Mouse (Mus musculus) embryonic stem cell, embryonic (primary cell): ENCODE measurements around the gene Gm9780.
"Not testable (repeated sequence)": the region's sequence is repeated elsewhere in the genome, so short reads cannot be mapped to it uniquely, and the experiment has no call there.

Experiments used
- CTCF ChIA-PET, 4 experiments: fragments of 300-600 bp in 2 of 4; fragments of 350-600 bp in 2 of 4; sonication (Branson Sonifier 250); formaldehyde crosslinking; loops; one replicate each; lab custom pipeline; 2022; ENCODE audit warnings: inconsistent platforms in 2 of 4; lab: Charles Lee
- POLR2A ChIA-PET, 4 experiments: fragments of 300-600 bp in 2 of 4; fragments of 350-600 bp in 2 of 4; sonication (Branson Sonifier 250); formaldehyde crosslinking; loops; one replicate each; lab custom pipeline; 2022; ENCODE audit warnings: antibody characterized with exemption in 4 of 4, inconsistent platforms in 1 of 4; lab: Charles Lee

The Gm9780 gene

DNA sequence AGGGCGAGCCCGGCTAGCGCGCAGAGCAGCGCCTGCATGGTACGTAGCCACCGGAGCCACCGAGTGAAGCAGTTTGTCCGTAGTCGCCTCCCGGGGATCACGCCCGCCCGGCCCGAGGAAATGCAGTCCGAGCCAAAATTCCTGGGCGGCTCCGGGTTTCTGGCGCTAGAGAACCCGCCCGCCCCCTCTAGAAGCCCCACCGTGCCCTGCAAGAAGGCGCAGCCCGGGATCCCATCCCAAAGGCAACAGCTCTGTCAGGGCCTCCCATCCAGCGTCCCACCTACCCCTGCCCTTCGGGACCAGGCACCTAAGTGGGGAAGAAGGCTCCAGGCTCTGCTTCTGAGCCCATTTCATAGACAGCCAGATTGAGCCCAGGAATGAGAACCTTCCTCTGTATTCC lies at the start of gene Gm9780:
Gene Gm9780, minus strand, starts transcription at position 101 of the 400 bp plus-strand sequence.
- POLR2A ChIA-PET, CTCF ChIA-PET: not testable (repeated sequence)

DNA sequence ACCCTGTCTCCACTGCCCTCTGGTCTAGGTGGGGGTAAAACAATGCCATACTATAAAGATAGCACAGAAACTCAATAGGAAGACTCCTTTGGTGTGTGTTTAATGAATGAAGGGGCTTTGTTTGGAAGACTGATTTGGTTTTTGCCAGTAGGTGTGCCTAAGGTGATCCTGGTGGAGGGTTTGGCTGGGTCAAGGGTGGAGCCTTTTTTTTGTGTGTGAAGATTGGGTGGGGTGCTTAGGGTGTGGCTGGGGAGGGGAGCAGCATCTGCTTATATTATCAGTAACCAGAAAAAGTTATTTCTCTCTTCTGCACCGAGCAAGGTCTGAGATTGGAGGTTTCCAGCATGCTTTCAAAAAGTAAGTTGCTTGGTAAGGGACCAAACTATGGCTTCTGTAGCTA lies 39.5 kb upstream of the Gm9780 start, which contains the start of gene Cphx3:
Gene Cphx3, plus strand, starts transcription at position 301 of the 400 bp plus-strand sequence.
- CTCF ChIA-PET, POLR2A ChIA-PET: not testable (repeated sequence)

DNA sequence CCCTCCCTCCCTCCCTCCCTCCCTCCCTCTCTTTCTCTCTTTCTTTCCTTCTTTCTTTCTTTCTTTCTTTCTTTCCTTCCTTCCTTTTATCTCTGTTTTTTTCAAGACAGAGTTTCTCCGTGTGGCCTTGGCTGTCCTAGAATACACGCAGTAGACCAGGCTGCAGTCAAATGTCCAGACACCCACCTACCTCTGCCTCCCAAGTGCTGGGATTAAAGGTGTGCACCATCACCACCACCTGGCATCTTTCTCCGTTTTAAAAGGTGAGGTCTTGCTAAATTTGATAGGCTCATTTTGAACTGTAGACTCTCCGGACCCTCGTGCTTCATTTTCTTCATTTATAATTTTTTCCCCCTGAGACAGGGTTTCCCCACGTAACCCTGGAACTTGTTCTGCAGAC lies 38.7 kb upstream of the Gm9780 start, which contains the start of gene Cphx2:
Gene Cphx2, plus strand, starts transcription at position 301 of the 400 bp plus-strand sequence.
- POLR2A ChIA-PET, CTCF ChIA-PET: not testable (repeated sequence)

DNA sequence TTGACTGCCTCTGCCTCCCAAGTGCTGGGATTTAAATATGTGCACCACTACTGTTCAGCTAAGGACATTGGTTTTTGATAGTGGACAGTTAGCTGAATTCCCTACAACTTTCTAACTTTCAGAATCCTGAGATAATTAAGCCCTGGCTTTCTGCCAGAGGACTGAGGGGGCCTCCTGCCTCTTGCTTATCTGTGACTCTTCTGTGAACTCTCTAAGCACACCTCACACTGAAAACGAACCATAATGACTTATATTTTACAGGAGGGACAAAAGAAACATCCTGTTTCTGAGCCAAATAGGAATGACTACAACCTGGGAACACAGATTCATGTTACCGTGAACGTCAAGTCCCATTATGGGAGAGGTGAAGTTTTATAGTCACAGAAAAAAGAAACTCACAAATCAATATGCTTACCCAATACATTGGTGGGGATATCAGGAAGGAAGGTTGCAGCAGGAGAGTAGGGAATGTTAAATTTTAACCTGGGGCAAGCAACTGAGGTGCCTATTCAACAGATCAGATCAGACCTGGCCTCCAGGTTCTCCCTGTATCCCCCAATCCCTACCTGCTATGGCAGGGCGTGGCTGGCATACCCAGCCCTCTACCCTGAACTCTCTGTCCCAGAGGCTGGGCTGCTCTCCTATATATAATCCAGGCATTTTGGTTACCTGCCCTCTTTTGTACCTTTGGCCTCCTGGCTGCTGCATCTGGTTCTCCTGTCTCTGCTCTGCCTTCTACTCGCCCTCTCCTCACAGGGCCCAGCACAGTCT lies 34.3 kb upstream of the Gm9780 start:
- POLR2A ChIA-PET, CTCF ChIA-PET: not testable (repeated sequence)

DNA sequence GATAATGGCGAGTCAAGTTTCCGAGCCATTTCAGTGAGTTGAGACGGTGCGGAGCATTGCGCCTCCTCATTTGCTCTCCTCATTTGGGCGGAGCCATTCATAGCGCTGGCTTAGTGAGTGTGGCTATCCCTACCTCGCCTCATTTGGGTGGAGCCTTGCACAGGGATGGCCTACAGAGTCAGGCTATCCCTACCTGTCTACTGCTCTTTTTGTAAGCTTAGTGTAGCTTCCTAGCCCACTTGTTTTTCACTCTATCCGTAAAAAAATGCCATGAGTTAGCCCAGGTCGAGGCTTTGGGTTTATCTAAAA lies 24.8 kb upstream of the Gm9780 start, which contains the start of gene Tmem254c:
Gene Tmem254c, minus strand, starts transcription at position 31 of the 309 bp plus-strand sequence.
- CTCF ChIA-PET: not testable (repeated sequence)

DNA sequence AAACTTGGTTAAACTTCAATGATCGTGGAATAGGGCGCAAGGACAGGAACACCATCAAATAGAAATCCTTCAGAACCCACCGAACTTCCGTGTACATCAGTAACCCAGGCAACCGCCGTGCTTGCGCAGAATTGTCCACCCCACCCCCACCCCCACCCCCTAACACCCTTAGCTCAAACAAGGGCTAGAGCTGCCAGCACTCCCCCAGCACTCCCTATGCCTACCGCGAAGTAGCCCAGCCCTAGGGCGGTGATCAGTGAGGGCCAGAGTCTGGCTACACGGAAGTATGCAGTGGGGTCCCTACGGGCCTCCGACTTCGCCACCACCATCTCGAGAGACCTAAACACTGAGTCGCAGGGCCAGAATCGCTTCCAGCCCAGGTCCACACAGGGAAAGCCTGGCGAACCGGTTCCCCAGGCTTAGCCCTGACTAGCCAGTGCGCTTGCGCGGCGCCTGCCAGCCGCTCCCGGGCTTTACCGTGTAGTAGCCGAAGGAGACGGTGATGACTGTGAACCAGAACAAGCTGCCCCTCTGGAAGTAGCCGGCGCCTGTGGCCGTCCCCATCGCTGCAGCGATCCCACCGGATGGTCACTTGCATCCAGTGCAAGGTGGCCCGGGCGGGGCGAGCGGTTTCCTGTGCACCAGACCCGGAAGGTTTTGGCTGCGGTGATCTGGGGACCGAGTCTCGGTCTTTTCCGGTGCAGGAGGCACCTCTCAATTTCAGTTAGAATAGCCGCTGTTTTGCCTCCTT lies 24.2 kb upstream of the Gm9780 start:
- POLR2A ChIA-PET, CTCF ChIA-PET: not testable (repeated sequence)

More for the DNA sequence above, 24.8 kb upstream of the Gm9780 start, which contains the start of gene Tmem254c:
- POLR2A ChIA-PET: not testable (repeated sequence)

DNA sequence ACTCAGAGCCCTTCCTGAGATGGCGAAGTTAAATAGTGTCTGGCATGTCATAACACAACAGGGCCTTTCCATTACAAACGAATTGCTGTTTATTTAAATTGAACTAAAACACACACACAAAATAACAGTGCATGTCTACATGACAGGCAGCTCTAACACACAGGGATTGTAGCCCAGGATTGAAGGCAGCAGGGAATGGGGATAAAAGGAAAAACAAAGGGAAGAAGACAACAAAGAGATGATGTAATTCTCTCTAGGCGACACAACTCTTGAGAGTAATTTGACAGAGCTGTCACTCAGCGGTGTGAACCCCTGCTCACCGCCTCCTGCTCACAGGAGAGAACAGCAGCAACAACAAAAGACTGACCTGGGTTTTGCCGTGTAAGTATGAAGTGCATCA lies 16.9 kb upstream of the Gm9780 start:
- POLR2A ChIA-PET, CTCF ChIA-PET: not testable (repeated sequence)

DNA sequence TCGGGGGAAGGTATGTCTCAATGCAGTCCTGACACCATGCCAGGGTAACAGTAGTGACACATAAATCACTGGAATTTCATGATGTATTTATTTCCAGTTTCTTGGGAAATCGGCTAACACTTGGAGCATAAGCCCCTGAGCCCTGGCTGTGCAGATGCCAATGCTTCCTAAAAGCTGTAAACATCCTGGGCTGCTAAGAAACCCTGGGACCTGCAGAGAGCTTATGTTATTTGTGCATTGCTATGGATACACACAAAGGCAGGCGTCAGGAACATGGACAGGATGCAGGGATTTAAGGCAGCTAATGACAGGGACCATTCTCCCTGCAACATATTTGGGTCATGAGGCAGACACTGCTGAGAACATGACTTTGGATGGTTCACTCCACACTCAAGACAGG lies 15.7 kb upstream of the Gm9780 start:
- CTCF ChIA-PET, POLR2A ChIA-PET: not testable (repeated sequence)

DNA sequence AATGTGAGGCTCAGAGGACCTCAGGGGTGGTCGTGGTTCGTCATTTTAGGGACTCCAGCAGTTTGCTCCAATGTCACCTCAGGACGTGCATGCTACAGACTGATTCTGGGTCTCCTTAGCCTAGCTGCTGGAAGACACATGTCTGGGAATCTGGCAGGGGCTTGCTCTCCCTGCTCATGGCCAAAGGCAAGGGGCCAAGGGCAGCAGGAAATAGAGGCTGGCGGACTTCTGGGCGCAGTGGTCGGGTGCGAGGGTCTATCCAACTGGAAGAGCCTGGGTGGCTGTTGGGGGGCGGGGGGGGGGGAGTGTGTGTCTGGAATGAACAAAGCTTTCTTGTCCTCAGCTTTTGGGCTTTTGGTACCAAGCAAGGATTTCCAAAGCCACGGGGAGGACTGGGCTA lies 6.3 kb upstream of the Gm9780 start:
- CTCF ChIA-PET, POLR2A ChIA-PET: not testable (repeated sequence)

DNA sequence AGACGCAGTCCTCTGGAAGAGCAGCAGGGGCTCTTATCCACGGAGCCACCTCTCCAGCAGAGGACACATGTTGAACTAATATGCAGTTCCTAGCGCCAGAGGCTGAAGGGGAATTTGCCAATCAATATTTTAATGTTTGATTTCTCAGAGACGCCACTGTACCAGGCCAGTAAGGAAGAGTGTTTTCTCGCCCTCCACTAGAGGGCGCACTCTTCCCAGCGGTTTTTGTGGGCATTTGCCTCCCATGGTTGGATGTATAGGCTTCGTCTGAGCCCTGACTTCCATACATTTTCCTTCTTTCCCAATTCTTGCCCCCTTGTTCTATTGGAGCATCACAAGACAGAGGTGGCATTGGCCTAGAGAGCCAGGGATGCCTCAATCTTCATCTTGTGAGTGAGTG lies 4.5 kb upstream of the Gm9780 start:
- CTCF ChIA-PET, POLR2A ChIA-PET: not testable (repeated sequence)

DNA sequence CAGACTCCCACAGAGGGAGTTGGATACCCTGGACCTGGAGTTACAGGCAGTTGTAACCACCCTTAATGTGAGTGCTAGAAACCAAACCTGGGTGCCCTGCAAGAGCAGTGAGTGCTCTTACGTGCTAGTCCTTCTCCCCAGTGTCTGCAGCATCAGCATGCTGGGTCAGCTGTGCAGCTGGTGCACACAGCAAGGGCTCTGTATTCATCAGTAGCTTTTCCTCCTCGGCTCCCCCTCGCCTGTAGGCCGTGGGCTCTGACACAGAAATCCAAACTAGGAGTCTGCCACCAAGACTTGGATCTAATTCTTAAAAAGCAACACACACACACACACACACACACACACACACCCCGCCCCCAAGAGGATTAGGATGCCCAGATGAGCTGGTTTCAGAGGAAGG lies 2.5 kb upstream of the Gm9780 start:
- CTCF ChIA-PET, POLR2A ChIA-PET: not testable (repeated sequence)

DNA sequence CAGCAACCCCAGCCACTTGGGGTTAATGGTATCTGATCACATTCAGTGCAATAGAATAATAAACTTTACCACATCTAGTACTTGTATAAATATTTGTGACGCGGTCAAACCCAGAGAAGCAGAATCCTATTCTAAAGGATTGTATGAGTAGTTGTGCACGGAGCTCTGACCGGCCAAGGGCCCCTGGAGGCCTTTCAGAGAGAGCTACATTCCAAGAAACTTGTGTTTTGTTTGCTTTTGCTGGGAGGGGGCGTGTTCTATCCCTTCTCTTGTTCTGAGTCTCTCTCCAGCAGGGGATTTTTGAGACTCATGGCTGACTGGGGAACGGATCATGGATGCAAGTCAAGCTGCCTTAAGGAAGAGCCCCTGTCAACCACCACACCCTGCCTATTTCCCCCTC lies 7.1 kb downstream of the Gm9780 start:
- POLR2A ChIA-PET, CTCF ChIA-PET: not testable (repeated sequence)

DNA sequence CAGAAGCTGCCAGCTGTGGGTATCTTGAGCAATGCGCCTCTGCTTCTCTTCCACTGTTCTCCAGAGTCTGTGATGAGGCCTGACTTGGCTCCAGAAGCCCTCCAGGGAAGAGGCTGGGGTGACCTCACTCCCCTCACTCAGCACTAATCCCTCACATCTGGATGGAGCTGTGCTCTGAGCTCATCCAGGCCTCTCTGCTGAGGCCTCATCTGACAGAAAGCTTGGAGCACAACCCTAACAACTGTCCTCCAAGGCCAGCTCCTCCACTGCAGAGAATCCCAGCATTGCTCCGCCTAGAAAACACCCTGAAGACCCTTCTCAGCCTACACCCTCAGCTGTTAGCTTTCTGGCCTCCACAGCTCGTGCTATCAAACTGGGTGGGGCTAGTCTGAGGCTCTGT lies 8.1 kb downstream of the Gm9780 start:
- POLR2A ChIA-PET, CTCF ChIA-PET: not testable (repeated sequence)

DNA sequence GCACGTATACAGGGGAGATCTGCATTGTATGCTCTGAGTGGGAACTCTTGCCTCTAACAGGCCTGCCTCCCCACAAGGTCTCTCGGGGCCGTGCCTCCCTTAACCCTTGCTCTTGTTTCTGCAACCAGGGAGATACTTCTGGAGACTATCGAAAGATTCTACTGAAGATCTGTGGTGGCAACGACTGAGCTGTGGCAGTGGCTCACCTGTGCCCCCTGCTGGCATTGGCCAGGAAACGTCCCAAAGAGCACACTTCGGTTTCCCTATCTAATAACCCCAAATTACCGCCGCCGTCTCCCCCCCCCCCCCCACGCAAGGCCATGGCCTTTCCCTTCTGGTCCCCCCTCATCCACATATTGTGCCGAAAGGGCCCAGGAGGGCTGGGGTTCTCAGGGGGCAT lies 16.9 kb downstream of the Gm9780 start:
- POLR2A ChIA-PET: not testable (repeated sequence)

DNA sequence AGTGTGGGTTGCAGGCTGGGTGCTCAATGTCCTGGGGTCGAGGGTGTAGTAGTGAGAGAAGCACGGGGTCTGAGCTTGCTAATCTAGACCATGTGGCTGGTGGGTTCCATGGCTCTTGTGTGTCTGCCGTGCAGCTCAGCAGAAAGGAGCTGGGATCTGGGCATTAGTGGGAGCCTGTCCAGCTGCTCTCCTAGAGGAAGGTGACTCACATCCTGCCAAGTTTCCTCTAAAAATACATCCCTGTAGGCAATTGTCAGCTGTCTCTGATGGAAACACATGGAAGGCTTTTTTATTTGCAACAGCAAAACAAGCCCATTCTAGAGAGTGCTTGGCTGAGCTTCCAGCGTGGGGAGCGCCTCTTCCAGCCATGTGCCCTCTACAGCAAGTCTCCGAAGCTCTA lies 19.7 kb downstream of the Gm9780 start:
- POLR2A ChIA-PET, CTCF ChIA-PET: not testable (repeated sequence)

More for the DNA sequence above, 16.9 kb downstream of the Gm9780 start:
- CTCF ChIA-PET: not testable (repeated sequence)

DNA sequence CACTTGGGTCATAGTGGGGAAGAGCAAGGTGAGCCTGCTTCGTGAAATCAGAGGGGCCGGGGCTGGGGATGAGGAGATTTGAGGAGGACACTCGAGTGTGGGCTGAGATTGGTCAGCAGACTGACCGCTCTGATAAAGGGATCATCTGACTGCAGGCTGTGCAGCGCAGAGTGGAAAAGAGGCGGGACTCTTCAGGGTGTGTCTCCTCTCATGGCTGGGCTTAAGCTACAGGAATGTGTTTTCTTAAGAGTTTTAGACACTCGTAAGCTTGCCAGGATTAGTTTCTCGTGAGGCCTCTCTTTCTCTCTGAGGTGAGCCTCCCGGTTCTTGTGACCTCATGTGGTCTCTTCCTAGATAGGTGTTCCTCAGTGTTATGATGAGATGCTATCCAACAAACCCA lies 21.0 kb downstream of the Gm9780 start:
- POLR2A ChIA-PET, CTCF ChIA-PET: not testable (repeated sequence)

DNA sequence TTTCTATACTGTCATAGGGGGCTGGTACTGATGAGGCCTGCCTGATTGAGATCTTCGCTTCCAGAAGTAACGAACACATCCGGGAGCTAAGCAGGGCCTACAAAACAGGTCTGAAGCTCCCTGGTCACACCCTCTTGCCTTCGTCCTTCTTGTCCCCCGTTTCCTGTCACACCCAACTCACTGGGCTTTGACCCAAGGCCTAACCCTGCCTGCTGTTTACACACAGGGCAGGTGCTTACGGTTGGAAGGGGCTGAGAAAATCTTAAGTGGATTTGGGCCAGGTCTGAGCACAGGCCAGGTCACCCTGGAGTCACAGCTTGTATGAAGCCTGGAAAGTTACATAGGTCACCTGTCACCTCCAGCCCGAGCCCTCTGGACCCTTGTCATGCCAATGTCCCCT lies 26.1 kb downstream of the Gm9780 start:
- CTCF ChIA-PET, POLR2A ChIA-PET: not testable (repeated sequence)

DNA sequence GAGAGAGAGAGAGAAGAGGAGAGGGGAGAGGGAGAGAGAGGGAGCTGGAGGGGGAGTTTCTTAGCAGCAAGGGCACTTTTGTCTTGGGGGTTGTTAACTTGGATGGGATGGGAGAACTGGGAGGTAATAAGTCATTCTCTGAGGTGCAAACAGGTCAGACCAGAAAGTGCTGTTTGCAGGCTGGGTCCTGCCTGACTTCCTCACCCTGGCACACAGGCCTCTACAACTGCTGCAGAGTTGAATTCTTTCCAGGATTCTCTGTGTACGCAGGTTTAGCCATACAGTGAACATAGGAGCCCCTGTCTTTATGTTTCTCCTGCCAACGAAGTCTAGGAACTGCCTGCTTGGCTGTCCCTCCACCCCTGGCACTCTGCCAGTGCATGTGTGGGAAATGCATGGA lies 35.0 kb downstream of the Gm9780 start:
- POLR2A ChIA-PET, CTCF ChIA-PET: not testable (repeated sequence)

DNA sequence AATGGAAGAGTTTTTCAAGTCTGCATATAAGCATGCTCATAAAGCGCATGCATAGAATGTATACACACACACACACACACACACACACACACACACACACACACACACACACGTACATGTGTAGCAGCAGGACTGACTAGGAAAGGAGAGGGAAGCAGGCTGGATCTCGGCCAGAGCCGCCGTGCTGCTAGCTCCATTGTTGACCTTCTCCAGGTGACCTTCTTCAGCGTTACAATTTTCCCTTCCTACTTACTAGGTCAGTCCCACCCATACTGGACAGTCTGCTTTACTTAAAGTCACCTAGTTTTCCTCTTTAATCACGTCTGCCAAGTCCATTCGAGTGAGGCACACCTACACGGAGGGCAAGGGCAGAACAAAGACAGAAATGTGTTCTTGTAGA lies 60.6 kb downstream of the Gm9780 start:
- CTCF ChIA-PET, POLR2A ChIA-PET: not testable (repeated sequence)

DNA sequence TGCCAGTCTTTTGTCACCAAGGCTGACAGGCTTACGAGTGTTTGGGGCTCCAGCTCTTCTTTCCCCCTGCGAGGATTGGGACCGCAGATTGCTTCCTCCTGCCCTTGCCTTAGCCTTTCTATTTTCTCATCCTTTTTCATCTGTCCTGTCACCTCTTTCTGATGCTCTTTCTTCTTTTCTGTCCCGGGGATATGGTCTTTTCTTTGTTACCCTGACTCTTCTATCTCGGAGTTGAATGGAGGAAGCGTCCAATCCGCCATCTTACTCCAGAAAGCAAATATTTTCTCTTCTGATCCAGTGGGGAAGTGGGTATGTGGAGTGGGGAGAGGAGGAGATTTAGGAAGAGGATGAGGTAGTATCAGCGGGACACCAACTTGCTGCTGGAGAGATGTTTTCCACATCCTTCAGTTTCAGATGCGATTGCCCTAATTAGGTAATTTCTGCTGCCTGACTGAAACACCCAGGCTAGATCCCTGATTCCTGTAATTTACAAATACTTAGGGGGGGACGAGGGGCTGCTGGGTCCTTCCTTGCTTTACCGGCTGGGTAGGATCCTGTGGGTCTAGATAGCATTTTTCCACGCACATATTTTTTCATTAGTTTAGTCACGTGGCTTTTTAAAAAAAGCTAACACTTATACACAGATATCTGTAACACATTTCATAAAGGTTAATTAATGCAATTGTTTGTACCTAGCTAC lies 63.1 kb downstream of the Gm9780 start:
- CTCF ChIA-PET, POLR2A ChIA-PET: not testable (repeated sequence)
